Mouse (Mus musculus) embryonic facial prominence, embryonic 11.5 days (tissue): Measurements from ENCODE around the gene Apoa4. TPM values are rescaled to one million over a fixed set of nuclear protein-coding genes. Genes with fewer than 3 reads are reported as not detected.

Experiments
- ATAC-seq: fragments of 200-750 bp; cut with Nextera tagmentation; replicated peaks from 2 replicates; pipeline ENCODE4 v1.8.0; 2017; ENCODE audit warnings: low read depth; ENCODE audit not compliant: insufficient number of reproducible peaks, low FRiP score, low TSS enrichment
- DNase-seq: peaks from one replicate; pipeline ENCODE4 v3.0.0-alpha.2; 2015; ENCODE audit warnings: low spot score
- H3K27ac ChIP-seq: fragments of 300-500 bp; sonication (generic); replicated peaks from 2 replicates; pipeline ENCODE4 v1.5.1; 2014; ENCODE audit warnings: mild to moderate bottlenecking, low read depth, low read length, control low read depth
- H3K27me3 ChIP-seq: fragments of 300-500 bp; sonication (generic); 2 replicates; pipeline ENCODE4 v1.6.1; 2014; ENCODE audit warnings: mild to moderate bottlenecking, low read length, moderate library complexity, mixed read lengths; ENCODE audit not compliant: control insufficient read depth, insufficient read depth
- H3K36me3 ChIP-seq: fragments of 300-500 bp; sonication (generic); replicated peaks from 2 replicates; pipeline ENCODE4 v1.6.1; 2014; ENCODE audit warnings: low read depth, mild to moderate bottlenecking, low read length, moderate library complexity, mixed read lengths; ENCODE audit not compliant: control insufficient read depth, insufficient read depth
- H3K4me1 ChIP-seq: fragments of 300-500 bp; sonication (generic); 2 replicates; pipeline ENCODE4 v1.6.1; 2014; ENCODE audit warnings: low read length, mixed read lengths; ENCODE audit not compliant: control insufficient read depth, insufficient read depth
- H3K4me2 ChIP-seq: fragments of 300-500 bp; sonication (generic); 2 replicates; pipeline ENCODE4 v1.6.1; 2014; ENCODE audit warnings: low read depth, mild to moderate bottlenecking, control low read depth, low read length, moderate library complexity
- H3K4me3 ChIP-seq: fragments of 300-500 bp; sonication (generic); 2 replicates; pipeline ENCODE4 v1.5.1; 2014; ENCODE audit warnings: low read depth, low read length, control low read depth
- H3K9ac ChIP-seq: fragments of 300-500 bp; sonication (generic); replicated peaks from 2 replicates; pipeline ENCODE4 v1.6.1; 2014; ENCODE audit warnings: mild to moderate bottlenecking, control low read depth, low read length
- H3K9me3 ChIP-seq: fragments of 300-500 bp; sonication (generic); replicated peaks from 2 replicates; pipeline ENCODE4 v1.6.1; 2016; ENCODE audit warnings: mild to moderate bottlenecking, low read length, inconsistent platforms, mixed read lengths; ENCODE audit not compliant: control insufficient read depth
- WGBS: fragments of 180-500 bp; shearing (Covaris S2); extraction: QIAGEN DNeasy Blood & Tissue Kit; methylation state at CpG from one replicate; pipeline ENCODE4 v1.1.7; 2014; 5-methylcytosine and 5-hydroxymethylcytosine counted together
- polyA plus RNA-seq: library from polyadenylated mRNA; unstranded; fragments of >200 nt; fragmentation: Nextera tagmentation; extraction: Ambion mirVana; gene quantifications from 2 replicates; pipeline ENCODE4 v1.2.1, GENCODE M21; 2014

Gene Apoa4
- polyA plus RNA-seq, 1 experiment from 2014 or later = not detected

- WGBS = 66% methylated on average over 4 of the region's 4 CpGs
- H3K27ac ChIP-seq = no peak overlapping the region
- no peak overlapping the region for H3K9ac ChIP-seq
- DNase-seq = no peak
- H3K4me1 ChIP-seq = no peaks in the 10 kb centered on the region
- H3K27me3 ChIP-seq = no peaks in the 10 kb centered on the region
- ATAC-seq = no peak
- H3K36me3 ChIP-seq = no peaks in the 10 kb centered on the region
- no peak overlapping the region for H3K4me2 ChIP-seq
- H3K4me3 ChIP-seq = no peak overlapping the region
- no peaks in the 10 kb centered on the region for H3K9me3 ChIP-seq
Measured at GRCm38 (mm10) chr9:46243122-46243521, 2.6 kb downstream of the Apoa4 start.

DNA sequence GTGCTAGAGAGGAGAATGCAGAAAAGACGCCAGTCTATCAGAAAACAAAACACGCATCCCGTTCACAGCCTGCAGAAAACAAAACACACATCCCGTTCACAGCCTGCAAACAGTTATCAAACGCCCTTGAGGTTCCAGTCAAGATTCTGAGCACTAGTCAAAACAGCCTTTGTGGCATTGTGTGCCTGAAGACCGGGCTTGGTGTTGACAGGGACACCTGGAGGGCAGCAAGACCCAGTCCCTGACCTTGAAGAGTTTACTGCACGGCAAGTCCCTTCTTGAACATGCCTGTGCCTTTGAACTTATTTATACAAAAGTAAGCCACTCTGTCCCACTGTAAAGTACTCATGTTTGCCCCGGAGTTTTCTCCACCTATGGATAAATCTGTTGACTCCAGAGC is 3.1 kb downstream of the Apoa4 start:
- H3K36me3 ChIP-seq = no peaks in the 10 kb centered on the region

GRCm38 (mm10) chr9:46246752-46247324 is 6.3 kb downstream of the Apoa4 start:
- Histone ChIP-seq H3K4me3 (no peak overlapping the region), H3K27me3 (no peaks in the 10 kb centered on the region), H3K9me3 (no peaks in the 10 kb centered on the region), H3K36me3 (no peaks in the 10 kb centered on the region), H3K9ac (no peak overlapping the region), H3K27ac (no peak overlapping the region), H3K4me1 (no peaks in the 10 kb centered on the region), H3K4me2 (no peak overlapping the region)
- ATAC-seq (peak; percentile 67; the same call in 1 of the 2 replicates), DNase-seq (peak; percentile 93)
- 26% methylated on average over 11 of the region's 11 CpGs for whole genome bisulfite sequencing

More for the DNA sequence above, 3.1 kb downstream of the Apoa4 start:
- Histone ChIP-seq H3K4me2 (no peak overlapping the region), H3K9me3 (no peaks in the 10 kb centered on the region), H3K9ac (no peak overlapping the region), H3K27me3 (no peaks in the 10 kb centered on the region), H3K4me1 (no peaks in the 10 kb centered on the region), H3K4me3 (no peak overlapping the region), H3K27ac (no peak overlapping the region)
- WGBS = 41% methylated on average over 8 of the region's 8 CpGs
- ATAC-seq (no peak), DNase-seq (no peak)

- no peaks in the 10 kb centered on the region for H3K4me1 ChIP-seq
- 93% methylated on average over 7 of the region's 7 CpGs for WGBS
- H3K27me3 ChIP-seq = no peaks in the 10 kb centered on the region
- H3K36me3 ChIP-seq = no peaks in the 10 kb centered on the region
- H3K27ac ChIP-seq = no peak overlapping the region
- DNase-seq (no peak), ATAC-seq (no peak)
- H3K4me3 ChIP-seq = no peak overlapping the region
- no peak overlapping the region for H3K4me2 ChIP-seq
- no peak overlapping the region for H3K9ac ChIP-seq
- no peaks in the 10 kb centered on the region for H3K9me3 ChIP-seq
Measured at GRCm38 (mm10) chr9:46256177-46256576, 15.7 kb downstream of the Apoa4 start.

DNA sequence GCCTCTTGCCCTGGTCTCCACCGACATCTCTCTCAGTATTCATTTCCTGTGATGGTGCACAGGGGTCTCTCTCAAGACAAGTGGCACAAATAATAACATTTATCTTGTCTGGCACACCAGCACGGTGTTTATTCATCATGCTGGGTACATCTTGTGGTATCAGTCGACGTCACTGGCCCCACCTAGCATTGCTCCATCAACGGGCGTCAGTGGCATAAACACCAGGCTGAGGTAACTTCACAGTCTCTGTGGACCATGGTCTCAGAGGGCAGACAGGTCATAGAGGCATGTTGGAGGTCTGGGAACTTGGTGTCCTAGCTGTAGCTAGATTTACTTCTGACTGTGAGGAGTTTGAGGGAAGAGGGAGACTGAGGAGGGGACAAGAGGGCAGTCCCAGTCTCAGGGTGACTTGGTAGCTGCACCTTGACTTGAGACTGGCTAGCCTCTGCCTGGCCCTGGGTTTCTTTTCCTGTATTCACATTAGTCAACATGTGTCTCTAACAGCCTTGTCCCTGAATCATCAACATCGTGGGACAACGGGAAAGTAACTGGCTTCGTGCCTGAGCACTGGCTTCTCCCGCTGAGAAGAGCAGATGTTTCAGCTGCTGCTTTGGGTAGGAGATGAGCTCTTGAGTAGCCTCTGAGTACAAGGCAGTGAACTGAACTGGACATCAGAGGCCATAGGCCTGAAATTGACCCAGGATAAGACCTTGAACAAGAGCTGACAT is 16.3 kb downstream of the Apoa4 start:
- Histone ChIP-seq H3K27me3 (no peaks in the 10 kb centered on the region), H3K9me3 (no peaks in the 10 kb centered on the region), H3K4me3 (no peak overlapping the region), H3K27ac (no peak overlapping the region), H3K9ac (no peak overlapping the region), H3K4me1 (no peaks in the 10 kb centered on the region), H3K4me2 (no peak overlapping the region), H3K36me3 (no peaks in the 10 kb centered on the region)
- no peak for ATAC-seq
- DNase-seq = no peak
- 86% methylated on average over 10 of the region's 10 CpGs for WGBS

GRCm38 (mm10) chr9:46257546-46257945 is 17.1 kb downstream of the Apoa4 start:
- no peak overlapping the region for H3K9ac ChIP-seq
- no peaks in the 10 kb centered on the region for H3K4me1 ChIP-seq
- H3K4me3 ChIP-seq = no peak overlapping the region
- no peaks in the 10 kb centered on the region for H3K27me3 ChIP-seq
- no peak overlapping the region for H3K4me2 ChIP-seq
- H3K9me3 ChIP-seq = no peaks in the 10 kb centered on the region
- 78% methylated on average over 3 of the region's 3 CpGs for WGBS
- DNase-seq = no peak
- ATAC-seq = no peak
- H3K27ac ChIP-seq = no peak overlapping the region
- no peaks in the 10 kb centered on the region for H3K36me3 ChIP-seq

GRCm38 (mm10) chr9:46259111-46259510 is 18.6 kb downstream of the Apoa4 start:
- WGBS = 87% methylated on average over 6 of the region's 6 CpGs
- Histone ChIP-seq H3K27me3 (no peaks in the 10 kb centered on the region), H3K36me3 (no peaks in the 10 kb centered on the region), H3K4me1 (no peaks in the 10 kb centered on the region), H3K4me2 (no peak overlapping the region), H3K9me3 (no peaks in the 10 kb centered on the region), H3K4me3 (no peak overlapping the region), H3K27ac (no peak overlapping the region), H3K9ac (no peak overlapping the region)
- DNase-seq (no peak), ATAC-seq (no peak)

GRCm38 (mm10) chr9:46261131-46261530 is 20.6 kb downstream of the Apoa4 start:
- ATAC-seq (no peak), DNase-seq (no peak)
- no peaks in the 10 kb centered on the region for H3K36me3 ChIP-seq
- no peak overlapping the region for H3K4me2 ChIP-seq
- WGBS = 91% methylated on average over 7 of the region's 7 CpGs
- H3K9me3 ChIP-seq = no peaks in the 10 kb centered on the region
- no peaks in the 10 kb centered on the region for H3K4me1 ChIP-seq
- H3K4me3 ChIP-seq = no peak overlapping the region
- H3K27me3 ChIP-seq = no peaks in the 10 kb centered on the region
- H3K27ac ChIP-seq = no peak overlapping the region
- H3K9ac ChIP-seq = no peak overlapping the region
